Mouse (Mus musculus): Measurements from ENCODE around the gene Phf21a.
A peak's percentile ranks its signal among the peaks of the same experiment; 100 is the strongest.
"Not testable (repeated sequence)": the region's sequence is repeated elsewhere in the genome, so short reads cannot be mapped to it uniquely, and the experiment has no call there.

The Phf21a gene

GRCm38 (mm10) chr2:92386821-92387570, 294.1 kb downstream of the Phf21a start:
- no peak for DNase-seq

- DNase-seq: no peak
These were observed 294.7 kb downstream of the Phf21a start for GRCm38 (mm10) chr2:92387646-92388045.

- no peak for DNase-seq
These were observed 295.2 kb downstream of the Phf21a start for GRCm38 (mm10) chr2:92388081-92388517.

GRCm38 (mm10) chr2:92388891-92389641, 296.1 kb downstream of the Phf21a start:
- peak; percentile 75 for DNase-seq

GRCm38 (mm10) chr2:92389645-92390044, 296.7 kb downstream of the Phf21a start:
- DNase-seq: no peak

GRCm38 (mm10) chr2:92390206-92390930, 297.5 kb downstream of the Phf21a start:
- DNase-seq: peak; percentile 53

GRCm38 (mm10) chr2:92391116-92391515, 298.2 kb downstream of the Phf21a start:
- DNase-seq: no peak

- no peak for DNase-seq
These were observed 298.9 kb downstream of the Phf21a start for GRCm38 (mm10) chr2:92391703-92392317.

GRCm38 (mm10) chr2:92392318-92393264, 299.7 kb downstream of the Phf21a start:
- DNase-seq: no peak

GRCm38 (mm10) chr2:92395535-92395934, 302.6 kb downstream of the Phf21a start:
- no peak for DNase-seq

GRCm38 (mm10) chr2:92397436-92397835, 304.5 kb downstream of the Phf21a start:
- DNase-seq: no peak

GRCm38 (mm10) chr2:92399877-92400276, 307.0 kb downstream of the Phf21a start:
- DNase-seq: not testable (repeated sequence)

GRCm38 (mm10) chr2:92400682-92401081, 307.8 kb downstream of the Phf21a start:
- DNase-seq: no peak

GRCm38 (mm10) chr2:92401091-92401561, 308.2 kb downstream of the Phf21a start, which contains the start of gene Mapk8ip1:
Mapk8ip1 (minus strand) TSS chr2:92401263.
- DNase-seq: no peak

GRCm38 (mm10) chr2:92402591-92403326, 309.8 kb downstream of the Phf21a start:
- DNase-seq: no peak

GRCm38 (mm10) chr2:92403776-92404319, 310.9 kb downstream of the Phf21a start:
- no peak for DNase-seq

GRCm38 (mm10) chr2:92404737-92405136, 311.8 kb downstream of the Phf21a start:
- no peak for DNase-seq

GRCm38 (mm10) chr2:92405687-92406086, 312.8 kb downstream of the Phf21a start:
- no peak for DNase-seq

GRCm38 (mm10) chr2:92408309-92409045, 315.6 kb downstream of the Phf21a start:
- DNase-seq: no peak

GRCm38 (mm10) chr2:92411705-92412104, 318.8 kb downstream of the Phf21a start:
- no peak for DNase-seq
